Mouse (Mus musculus) ES-E14 (cell line): ENCODE results near the gene Spdl1. TPM values are rescaled to one million over a fixed set of nuclear protein-coding genes. Genes with fewer than 3 reads are reported as not detected.

Experiments used
- DNase-seq: peaks from one replicate; pipeline ENCODE4 v3.0.0-alpha.2; 2013; ENCODE audit warnings: low read depth, low spot score
- H3K27ac ChIP-seq: 2 replicates; pipeline ENCODE4 v1.5.1; 2012; ENCODE audit warnings: low read depth, mild to moderate bottlenecking, low read length, moderate library complexity, mixed read lengths; ENCODE audit not compliant: poor library complexity, insufficient read depth, severe bottlenecking
- H3K36me3 ChIP-seq: 2 replicates; pipeline ENCODE4 v1.6.1; 2012; ENCODE audit warnings: mild to moderate bottlenecking, low read length, moderate library complexity, mixed read lengths; ENCODE audit not compliant: control insufficient read depth, poor library complexity, insufficient read depth, severe bottlenecking
- H3K4me1 ChIP-seq, 2 experiments: fragments of 150-350 bp in 1 of 2; sonication (generic) in 1 of 2; 2 replicates each; pipeline ENCODE4 v1.6.1; 2012; ENCODE audit warnings: low read length in 2 of 2, mild to moderate bottlenecking in 1 of 2, mixed read lengths in 1 of 2; ENCODE audit not compliant: control insufficient read depth in 2 of 2, insufficient read depth in 2 of 2, poor library complexity in 1 of 2
- H3K4me3 ChIP-seq, 2 experiments: fragments of 150-350 bp in 1 of 2; sonication (generic) in 1 of 2; 2 replicates each; pipeline ENCODE4 v1.5.1; 2012; ENCODE audit warnings: low read length in 2 of 2, low read depth in 1 of 2, mild to moderate bottlenecking in 1 of 2, mixed read lengths in 1 of 2; ENCODE audit not compliant: insufficient read depth in 1 of 2, poor library complexity in 1 of 2, severe bottlenecking in 1 of 2
- H3K9ac ChIP-seq: 2 replicates; pipeline ENCODE4 v1.6.1; 2012; ENCODE audit warnings: low read depth, mild to moderate bottlenecking, low read length, mixed read lengths; ENCODE audit not compliant: poor library complexity, insufficient read depth, severe bottlenecking
- H3K9me3 ChIP-seq: fragments of 150-350 bp; sonication (generic); 2 replicates; pipeline ENCODE4 v1.6.1; 2012; ENCODE audit warnings: low read depth, mild to moderate bottlenecking, low read length; ENCODE audit not compliant: control insufficient read depth, insufficient read depth
- CHD2 ChIP-seq: IDR thresholded peaks from 2 replicates; pipeline ENCODE4 v1.6.1; 2014; ENCODE audit warnings: mild to moderate bottlenecking, low read depth, low read length, inconsistent platforms
- HCFC1 ChIP-seq: IDR thresholded peaks from 2 replicates; pipeline ENCODE4 v1.6.1; 2012; ENCODE audit warnings: low read length, inconsistent platforms, borderline replicate concordance; ENCODE audit not compliant: insufficient read depth
- MAFK ChIP-seq: IDR thresholded peaks from 2 replicates; pipeline ENCODE4 v1.6.1; 2014; ENCODE audit warnings: mild to moderate bottlenecking, low read depth, low read length, inconsistent platforms; ENCODE audit not compliant: insufficient read depth
- ZC3H11A ChIP-seq: IDR thresholded peaks from 2 replicates; pipeline ENCODE4 v1.6.1; 2012; ENCODE audit warnings: low read depth, mild to moderate bottlenecking, inconsistent platforms, low read length, borderline replicate concordance
- ZNF384 ChIP-seq: IDR thresholded peaks from 2 replicates; pipeline ENCODE4 v1.6.1; 2012; ENCODE audit warnings: low read depth, low read length, inconsistent platforms
- in situ Hi-C, 2 experiments: fragments of 600-800 bp; cut with MboI; formaldehyde crosslinking; loops; one replicate each; pipeline ENCODE4 v1.15.1; 2025; ENCODE audit warnings: low sequenced_read_pairs in 2 of 2, inconsistent platforms in 1 of 2; ENCODE audit not compliant: unreplicated experiment in 2 of 2
- total RNA-seq: library from RNA; depleted of rRNA; stranded (reverse); fragments of 300-350 nt; gene quantifications from 2 replicates; pipeline ENCODE4 v1.2.3, GENCODE M21; 2012

The Spdl1 gene
- total RNA-seq, 1 experiment: 40.1 TPM

GRCm38 (mm10) chr11:34771221-34771986 is 62.0 kb downstream of the Spdl1 start:
- Histone ChIP-seq H3K4me1 (peaks cover 2 to 8% of the 10 kb centered on the region in 2 experiments; a peak in 2 of 4 replicates), H3K9ac (no peak overlapping the region), H3K4me3 (no peak overlapping the region), H3K27ac (no peak overlapping the region), H3K36me3 (no peaks in the 10 kb centered on the region), H3K9me3 (no peaks in the 10 kb centered on the region)
- in situ Hi-C loops: no loop called here
- DNase-seq: no peak
- no peak for TF ChIP-seq ZC3H11A
- no peak for TF ChIP-seq HCFC1
- TF ChIP-seq CHD2: no peak
- no peak for TF ChIP-seq MAFK
- no peak for TF ChIP-seq ZNF384

- H3K4me1 ChIP-seq: peaks cover 2 to 8% of the 10 kb centered on the region in 2 experiments; a peak in 2 of 4 replicates
- no peak overlapping the region for H3K4me3 ChIP-seq
- H3K27ac ChIP-seq: no peak overlapping the region
- H3K9ac ChIP-seq: no peak overlapping the region
- DNase-seq: no peak
- no peaks in the 10 kb centered on the region for H3K36me3 ChIP-seq
- no peaks in the 10 kb centered on the region for H3K9me3 ChIP-seq
- TF ChIP-seq HCFC1 (no peak), CHD2 (no peak), MAFK (no peak), ZNF384 (no peak), ZC3H11A (no peak)
- in situ Hi-C loops: no loop called here
Measured at GRCm38 (mm10) chr11:34770666-34771065, 62.8 kb downstream of the Spdl1 start.

GRCm38 (mm10) chr11:34769946-34770345 is 63.5 kb downstream of the Spdl1 start:
- no peak overlapping the region for H3K27ac ChIP-seq
- H3K4me3 ChIP-seq: no peak overlapping the region
- in situ Hi-C loops: no loop called here
- no peaks in the 10 kb centered on the region for H3K36me3 ChIP-seq
- H3K4me1 ChIP-seq: peaks cover 2 to 8% of the 10 kb centered on the region in 2 experiments; a peak in 2 of 4 replicates
- H3K9ac ChIP-seq: no peak overlapping the region
- no peaks in the 10 kb centered on the region for H3K9me3 ChIP-seq
- DNase-seq: no peak
- TF ChIP-seq MAFK: no peak
- no peak for TF ChIP-seq HCFC1
- TF ChIP-seq CHD2: no peak
- TF ChIP-seq ZC3H11A: no peak
- no peak for TF ChIP-seq ZNF384

- in situ Hi-C loops: no loop called here
- no peak overlapping the region for H3K9ac ChIP-seq
- no peaks in the 10 kb centered on the region for H3K9me3 ChIP-seq
- no peak overlapping the region for H3K27ac ChIP-seq
- peaks cover 2 to 8% of the 10 kb centered on the region in 2 experiments; a peak in 2 of 4 replicates for H3K4me1 ChIP-seq
- TF ChIP-seq MAFK: no peak
- no peak for TF ChIP-seq HCFC1
- TF ChIP-seq ZC3H11A: no peak
- TF ChIP-seq ZNF384: no peak
- TF ChIP-seq CHD2: no peak
- H3K36me3 ChIP-seq: no peaks in the 10 kb centered on the region
- no peak for DNase-seq
- no peak overlapping the region for H3K4me3 ChIP-seq
Measured at GRCm38 (mm10) chr11:34769396-34769795, 64.0 kb downstream of the Spdl1 start.
